Mouse (Mus musculus) neural tube, embryonic 15.5 days (tissue): ENCODE results near the gene Majin. TPM values are rescaled to one million over a fixed set of nuclear protein-coding genes. Genes with fewer than 3 reads are reported as not detected.

Experiments
- ATAC-seq: fragments of 200-750 bp; cut with Nextera tagmentation; 2 replicates; pipeline ENCODE4 v1.8.0; 2017; ENCODE audit warnings: mild to moderate bottlenecking, moderate TSS enrichment, moderate library complexity; ENCODE audit not compliant: low FRiP score
- H3K27ac ChIP-seq: fragments of 300-500 bp; sonication (generic); replicated peaks from 2 replicates; pipeline ENCODE4 v1.5.1; 2015; ENCODE audit warnings: mild to moderate bottlenecking, inconsistent platforms
- H3K27me3 ChIP-seq: fragments of 300-500 bp; sonication (generic); replicated peaks from 2 replicates; pipeline ENCODE4 v1.6.1; 2015; ENCODE audit warnings: inconsistent platforms
- H3K36me3 ChIP-seq: fragments of 300-500 bp; sonication (generic); 2 replicates; pipeline ENCODE4 v1.6.1; 2015; ENCODE audit warnings: inconsistent platforms
- H3K4me1 ChIP-seq: fragments of 300-500 bp; sonication (generic); 2 replicates; pipeline ENCODE4 v1.6.1; 2015; ENCODE audit warnings: inconsistent platforms
- H3K4me2 ChIP-seq: fragments of 300-500 bp; sonication (generic); 2 replicates; pipeline ENCODE4 v1.6.1; 2015; ENCODE audit warnings: inconsistent platforms, mild to moderate bottlenecking, moderate library complexity
- H3K4me3 ChIP-seq: fragments of 300-500 bp; sonication (generic); replicated peaks from 2 replicates; pipeline ENCODE4 v1.5.1; 2015; ENCODE audit warnings: mild to moderate bottlenecking, inconsistent platforms
- H3K9ac ChIP-seq: fragments of 300-500 bp; sonication (generic); replicated peaks from 2 replicates; pipeline ENCODE4 v1.6.1; 2015; ENCODE audit warnings: mild to moderate bottlenecking, inconsistent platforms
- H3K9me3 ChIP-seq: fragments of 300-500 bp; sonication (generic); replicated peaks from 2 replicates; pipeline ENCODE4 v1.6.1; 2016; ENCODE audit warnings: inconsistent platforms
- WGBS: fragments of 180-500 bp; shearing (Covaris S2); methylation state at CpG from one replicate; pipeline ENCODE4 v1.1.7; 2015; ENCODE audit warnings: mixed read lengths; 5-methylcytosine and 5-hydroxymethylcytosine counted together
- polyA plus RNA-seq: library from polyadenylated mRNA; unstranded; fragments of >200 nt; fragmentation: Nextera tagmentation; extraction: Ambion mirVana; gene quantifications from 2 replicates; pipeline ENCODE4 v1.2.1, GENCODE M21; 2015

Majin gene
- polyA plus RNA-seq, 1 experiment from 2014 or later = not detected

DNA sequence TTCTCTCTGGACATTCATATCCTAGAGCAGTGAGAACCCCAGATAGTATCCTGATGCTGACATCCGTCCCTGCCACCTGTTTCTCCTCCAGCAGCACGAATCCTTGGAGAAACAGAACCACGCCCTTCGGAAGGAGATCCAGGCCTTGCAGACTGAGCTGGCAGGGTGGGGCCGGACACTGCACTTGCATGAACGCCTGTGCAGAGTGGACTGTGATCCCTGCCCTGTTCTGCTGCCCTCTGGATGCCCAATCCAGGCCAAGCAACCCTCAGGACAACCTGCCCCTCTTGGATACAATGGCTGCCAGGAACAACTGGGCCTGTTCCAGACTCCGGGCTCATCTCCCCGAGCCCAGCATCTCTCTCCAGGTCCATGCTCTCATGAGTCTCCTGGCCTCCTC is 13.0 kb upstream of the Majin start:
- Histone ChIP-seq H3K9ac (no peak overlapping the region), H3K9me3 (no peaks in the 10 kb centered on the region), H3K27ac (no peak overlapping the region), H3K36me3 (no peaks in the 10 kb centered on the region), H3K27me3 (no peaks in the 10 kb centered on the region), H3K4me2 (no peak overlapping the region), H3K4me1 (no peaks in the 10 kb centered on the region), H3K4me3 (no peak overlapping the region)
- no peak for ATAC-seq
- 86% methylated on average over 8 of the region's 8 CpGs for WGBS

DNA sequence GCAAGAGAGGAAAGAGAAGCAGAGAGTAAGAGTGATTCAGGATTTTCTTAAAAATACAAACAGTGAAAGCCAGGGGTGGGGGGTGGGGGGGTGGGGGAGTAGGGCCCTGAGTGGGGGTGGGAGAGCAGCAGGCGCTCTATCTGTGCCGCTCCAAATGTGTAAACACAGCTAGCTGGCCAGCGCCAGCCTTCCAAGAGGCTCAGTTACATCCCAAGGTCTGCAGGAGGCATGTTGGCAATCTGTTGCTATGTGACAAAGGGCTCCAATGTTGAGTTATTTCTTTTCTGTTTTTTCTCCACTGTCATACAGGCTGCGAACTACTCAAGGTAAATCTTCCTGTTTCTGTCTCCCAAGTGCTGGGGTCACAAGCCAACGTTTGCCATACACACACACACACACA is 9.4 kb upstream of the Majin start:
- no peak overlapping the region for H3K4me2 ChIP-seq
- WGBS = 64% methylated on average over 5 of the region's 5 CpGs
- no peaks in the 10 kb centered on the region for H3K9me3 ChIP-seq
- H3K36me3 ChIP-seq = no peaks in the 10 kb centered on the region
- no peaks in the 10 kb centered on the region for H3K27me3 ChIP-seq
- no peak for ATAC-seq
- H3K9ac ChIP-seq = no peak overlapping the region
- no peaks in the 10 kb centered on the region for H3K4me1 ChIP-seq
- H3K4me3 ChIP-seq = no peak overlapping the region
- H3K27ac ChIP-seq = no peak overlapping the region

DNA sequence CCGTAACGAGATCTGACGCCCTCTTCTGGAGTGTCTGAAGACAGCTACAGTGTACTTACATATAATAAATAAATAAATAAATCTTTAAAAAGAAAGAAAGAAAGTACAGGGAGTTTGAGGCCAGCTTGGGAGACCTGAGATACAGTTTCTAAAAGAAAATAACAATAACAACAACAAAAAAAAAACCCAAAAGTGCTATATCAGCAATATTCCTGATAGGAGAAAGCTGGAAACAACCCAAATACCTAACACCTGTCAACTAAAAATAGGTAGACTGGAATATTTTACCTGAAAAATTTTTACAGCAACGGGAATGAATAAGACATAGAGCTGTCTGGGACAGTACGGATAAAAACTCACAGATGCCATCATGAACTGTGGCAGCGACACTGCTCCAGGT is 5.4 kb upstream of the Majin start:
- 95% methylated on average over 6 of the region's 6 CpGs for WGBS
- H3K9me3 ChIP-seq = no peaks in the 10 kb centered on the region

DNA sequence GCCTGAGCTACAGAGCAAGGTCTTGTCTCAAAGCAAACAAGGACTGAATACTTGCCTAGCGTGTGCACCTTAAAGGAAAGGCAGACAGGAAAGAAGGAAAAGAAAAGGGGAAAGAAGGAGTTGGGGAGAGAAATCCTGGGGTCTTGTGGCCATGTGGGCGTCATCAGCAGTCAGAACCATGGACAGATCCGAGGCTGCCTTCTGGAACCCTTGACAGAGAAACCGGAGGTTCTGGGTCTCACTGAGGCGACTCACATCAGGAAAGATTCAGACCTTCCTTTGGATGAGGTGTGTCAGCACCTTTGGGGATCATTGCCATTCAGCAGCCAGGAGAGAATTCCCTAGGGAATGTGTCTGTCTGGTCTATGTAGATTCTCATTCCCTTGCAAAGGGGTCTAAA is 2.6 kb upstream of the Majin start:
- H3K9ac ChIP-seq = no peak overlapping the region
- H3K36me3 ChIP-seq = no peaks in the 10 kb centered on the region
- ATAC-seq = no peak
- H3K4me3 ChIP-seq = no peak overlapping the region
- no peak overlapping the region for H3K4me2 ChIP-seq
- H3K27me3 ChIP-seq = no peaks in the 10 kb centered on the region
- no peaks in the 10 kb centered on the region for H3K4me1 ChIP-seq
- no peaks in the 10 kb centered on the region for H3K9me3 ChIP-seq
- WGBS = 31% methylated on average over 5 of the region's 5 CpGs
- H3K27ac ChIP-seq = no peak overlapping the region

More for the DNA sequence above, 5.4 kb upstream of the Majin start:
- Histone ChIP-seq H3K9ac (no peak overlapping the region), H3K27ac (no peak overlapping the region), H3K36me3 (no peaks in the 10 kb centered on the region), H3K4me2 (no peak overlapping the region), H3K27me3 (no peaks in the 10 kb centered on the region), H3K4me1 (no peaks in the 10 kb centered on the region), H3K4me3 (no peak overlapping the region)
- ATAC-seq = no peak

GRCm38 (mm10) chr19:6182534-6182933 is 1.7 kb upstream of the Majin start:
- no peak overlapping the region for H3K4me2 ChIP-seq
- 12% methylated on average over 3 of the region's 3 CpGs for WGBS
- H3K27ac ChIP-seq = no peak overlapping the region

GRCm38 (mm10) chr19:6204265-6204664 is 20.1 kb downstream of the Majin start:
- ATAC-seq = no peak
- Histone ChIP-seq H3K27ac (no peak overlapping the region), H3K36me3 (no peaks in the 10 kb centered on the region), H3K9ac (no peak overlapping the region), H3K27me3 (no peaks in the 10 kb centered on the region), H3K4me1 (no peaks in the 10 kb centered on the region), H3K9me3 (no peaks in the 10 kb centered on the region), H3K4me2 (no peak overlapping the region), H3K4me3 (no peak overlapping the region)
- WGBS = 83% methylated on average over 2 of the region's 2 CpGs

More at GRCm38 (mm10) chr19:6182534-6182933, 1.7 kb upstream of the Majin start:
- Histone ChIP-seq H3K4me1 (no peaks in the 10 kb centered on the region), H3K27me3 (no peaks in the 10 kb centered on the region), H3K36me3 (no peaks in the 10 kb centered on the region), H3K4me3 (no peak overlapping the region), H3K9me3 (no peaks in the 10 kb centered on the region), H3K9ac (no peak overlapping the region)
- ATAC-seq = no peak

GRCm38 (mm10) chr19:6206716-6207115 is 22.5 kb downstream of the Majin start:
- ATAC-seq = no peak
- no peak overlapping the region for H3K4me3 ChIP-seq
- H3K36me3 ChIP-seq = no peaks in the 10 kb centered on the region
- H3K27me3 ChIP-seq = no peaks in the 10 kb centered on the region
- H3K4me2 ChIP-seq = no peak overlapping the region
- no peak overlapping the region for H3K9ac ChIP-seq
- 73% methylated on average over 5 of the region's 5 CpGs for WGBS
- no peak overlapping the region for H3K27ac ChIP-seq
- H3K9me3 ChIP-seq = no peaks in the 10 kb centered on the region
- H3K4me1 ChIP-seq = no peaks in the 10 kb centered on the region

- Histone ChIP-seq H3K9me3 (no peaks in the 10 kb centered on the region), H3K4me1 (no peaks in the 10 kb centered on the region), H3K4me3 (no peak overlapping the region), H3K4me2 (no peak overlapping the region), H3K27me3 (no peaks in the 10 kb centered on the region), H3K27ac (no peak overlapping the region), H3K36me3 (no peaks in the 10 kb centered on the region), H3K9ac (no peak overlapping the region)
- WGBS = 59% methylated on average over 6 of the region's 6 CpGs
- ATAC-seq = no peak
Measured at GRCm38 (mm10) chr19:6216046-6216705, 32.0 kb downstream of the Majin start.

GRCm38 (mm10) chr19:6218606-6219005 is 34.4 kb downstream of the Majin start:
- H3K4me1 ChIP-seq = no peaks in the 10 kb centered on the region
- no peak for ATAC-seq
- 76% methylated on average over 6 of the region's 6 CpGs for WGBS

DNA sequence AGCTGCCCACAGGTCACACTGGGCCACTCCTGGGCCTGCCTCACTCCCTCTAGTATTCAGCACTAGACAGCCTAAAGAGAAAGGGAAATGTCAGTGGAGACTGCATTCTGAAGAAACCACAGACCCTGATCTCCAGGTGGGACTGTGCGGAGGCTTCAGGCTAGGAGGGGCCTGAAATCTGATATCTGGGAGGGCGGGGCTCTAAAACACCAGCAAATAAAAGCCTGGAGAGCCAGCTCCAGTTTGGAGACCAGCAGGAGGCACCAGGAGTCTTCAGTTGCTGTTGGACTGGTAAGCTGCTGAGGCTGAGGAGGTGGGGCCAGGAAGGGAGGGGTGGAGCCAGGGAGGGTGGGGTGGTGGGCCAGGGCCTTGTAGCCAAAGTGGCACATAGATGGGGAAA is 41.9 kb downstream of the Majin start, which contains the start of gene Gpha2:
Gene Gpha2 (plus strand): TSS at position 246 of the 400 bp plus-strand sequence.
- WGBS = 29% methylated on average over 2 of the region's 2 CpGs
- Histone ChIP-seq H3K4me3 (no peak within 1 kb of the TSS), H3K4me2 (no peak within 1 kb of the TSS), H3K9me3 (no peaks in the 10 kb centered on the region), H3K27ac (no peak within 1 kb of the TSS), H3K4me1 (no peaks in the 10 kb centered on the region), H3K36me3 (peaks cover 49% of the 10 kb centered on the region), H3K27me3 (no peaks in the 10 kb centered on the region), H3K9ac (no peak within 1 kb of the TSS)
- no peak for ATAC-seq

More at GRCm38 (mm10) chr19:6218606-6219005, 34.4 kb downstream of the Majin start:
- Histone ChIP-seq H3K27ac (no peak overlapping the region), H3K9me3 (no peaks in the 10 kb centered on the region), H3K27me3 (no peaks in the 10 kb centered on the region), H3K4me3 (no peak overlapping the region), H3K36me3 (no peaks in the 10 kb centered on the region), H3K9ac (no peak overlapping the region), H3K4me2 (no peak overlapping the region)

- no peak overlapping the region for H3K27ac ChIP-seq
- H3K9ac ChIP-seq = no peak overlapping the region
- no peak overlapping the region for H3K4me3 ChIP-seq
- 89% methylated on average over 14 of the region's 14 CpGs for WGBS
- peaks cover 55% of the 10 kb centered on the region for H3K36me3 ChIP-seq
- no peak for ATAC-seq
- no peaks in the 10 kb centered on the region for H3K9me3 ChIP-seq
- no peaks in the 10 kb centered on the region for H3K4me1 ChIP-seq
- no peak overlapping the region for H3K4me2 ChIP-seq
- H3K27me3 ChIP-seq = no peaks in the 10 kb centered on the region
Measured at GRCm38 (mm10) chr19:6226763-6227162, 42.6 kb downstream of the Majin start.

- peaks cover 66% of the 10 kb centered on the region for H3K36me3 ChIP-seq
- WGBS = 75% methylated on average over 4 of the region's 4 CpGs
- no peak for ATAC-seq
Measured at GRCm38 (mm10) chr19:6227864-6228263, 43.7 kb downstream of the Majin start.

More at GRCm38 (mm10) chr19:6227864-6228263, 43.7 kb downstream of the Majin start:
- no peaks in the 10 kb centered on the region for H3K4me1 ChIP-seq
- H3K4me2 ChIP-seq = no peak overlapping the region
- H3K4me3 ChIP-seq = no peak overlapping the region
- no peaks in the 10 kb centered on the region for H3K9me3 ChIP-seq
- no peaks in the 10 kb centered on the region for H3K27me3 ChIP-seq
- H3K9ac ChIP-seq = no peak overlapping the region
- no peak overlapping the region for H3K27ac ChIP-seq
